Mouse (Mus musculus) CH12.LX (cell line): ENCODE results near the gene Atrnl1. TPM values are rescaled to one million over a fixed set of nuclear protein-coding genes. Genes with fewer than 3 reads are reported as not detected.

ENCODE experiments used
- DNase-seq: peaks from one replicate; pipeline ENCODE4 v3.0.0-alpha.2; 2013; ENCODE audit errors: extremely low read depth
- H3K27ac ChIP-seq: 2 replicates; pipeline ENCODE4 v1.5.1; 2012; ENCODE audit warnings: low read depth, mild to moderate bottlenecking, control low read depth, moderate library complexity; ENCODE audit not compliant: insufficient read depth
- H3K27me3 ChIP-seq: replicated peaks from 2 replicates; pipeline ENCODE3; 2012; ENCODE audit warnings: inconsistent platforms
- H3K36me3 ChIP-seq, 2 experiments: replicated peaks in 1 of 2; 2 replicates each; pipeline versions ENCODE3 to v1.6.1; 2012; ENCODE audit warnings: inconsistent platforms in 1 of 2, low read length in 1 of 2, mild to moderate bottlenecking in 1 of 2, mixed read lengths in 1 of 2, moderate library complexity in 1 of 2; ENCODE audit not compliant: control insufficient read depth in 1 of 2, insufficient read depth in 1 of 2
- H3K4me1 ChIP-seq, 2 experiments: 2 replicates each; pipeline ENCODE4 v1.6.1; 2012; ENCODE audit warnings: inconsistent platforms in 1 of 2, moderate library complexity in 1 of 2; ENCODE audit not compliant: insufficient read depth in 2 of 2, control insufficient read depth in 1 of 2
- H3K4me2 ChIP-seq: 2 replicates; pipeline ENCODE4 v1.6.1; 2012; ENCODE audit warnings: low read depth, mild to moderate bottlenecking, control low read depth; ENCODE audit not compliant: poor library complexity, insufficient read depth, severe bottlenecking
- H3K4me3 ChIP-seq, 3 experiments: fragments of 150-350 bp in 1 of 3; sonication (generic) in 1 of 3; replicated peaks in 1 of 3; 2 replicates each; pipeline versions ENCODE3 to v1.5.1; 2011 to 2012; ENCODE audit warnings: low read depth in 2 of 3, low read length in 2 of 3, mild to moderate bottlenecking in 2 of 3, moderate library complexity in 2 of 3, control low read depth in 1 of 3, improper control_type of control experiment in 1 of 3, inconsistent platforms in 1 of 3, mixed read lengths in 1 of 3; ENCODE audit not compliant: poor library complexity in 1 of 3
- H3K79me2 ChIP-seq: replicated peaks from 2 replicates; pipeline ENCODE4 v1.6.1; 2012; ENCODE audit warnings: mild to moderate bottlenecking, moderate library complexity; ENCODE audit not compliant: control insufficient read depth, poor library complexity, insufficient read depth, severe bottlenecking; ENCODE audit errors: extremely low read depth
- H3K9ac ChIP-seq: 2 replicates; pipeline ENCODE4 v1.6.1; 2012; ENCODE audit warnings: low read depth, mild to moderate bottlenecking, control low read depth, moderate library complexity; ENCODE audit not compliant: insufficient read depth
- H3K9me3 ChIP-seq: replicated peaks from 2 replicates; pipeline ENCODE3; 2012; ENCODE audit warnings: low read length, inconsistent platforms, mixed read lengths
- CHD1 ChIP-seq: IDR thresholded peaks from 2 replicates; pipeline ENCODE4 v1.6.1; 2012; ENCODE audit warnings: low read depth, low read length, improper control_type of control experiment, inconsistent platforms
- CHD2 ChIP-seq: IDR thresholded peaks from 2 replicates; pipeline ENCODE4 v1.6.1; 2011; ENCODE audit warnings: low read length, improper control_type of control experiment
- EP300 ChIP-seq: IDR thresholded peaks from 2 replicates; pipeline ENCODE4 v1.6.1; 2011; ENCODE audit warnings: low read length, improper control_type of control experiment
- ETS1 ChIP-seq: conservative IDR thresholded peaks from 2 replicates; pipeline ENCODE4 v1.6.1; 2012; ENCODE audit warnings: low read depth, mild to moderate bottlenecking, inconsistent platforms, low read length, improper control_type of control experiment, moderate library complexity
- GABPA ChIP-seq: IDR thresholded peaks from 2 replicates; pipeline ENCODE4 v1.6.1; 2012; ENCODE audit warnings: low read depth, low read length, improper control_type of control experiment, inconsistent platforms; ENCODE audit not compliant: insufficient replicate concordance
- IRF4 ChIP-seq: IDR thresholded peaks from 2 replicates; pipeline ENCODE4 v1.6.1; 2014; ENCODE audit warnings: low read depth, mild to moderate bottlenecking, inconsistent platforms, low read length, improper control_type of control experiment
- JUND ChIP-seq: conservative IDR thresholded peaks from 2 replicates; pipeline ENCODE4 v1.6.1; 2011; ENCODE audit warnings: low read depth, low read length, improper control_type of control experiment
- MAX ChIP-seq: IDR thresholded peaks from 2 replicates; pipeline ENCODE4 v1.6.1; 2011; ENCODE audit warnings: low read length, improper control_type of control experiment
- MAZ ChIP-seq: IDR thresholded peaks from 2 replicates; pipeline ENCODE4 v1.6.1; 2012; ENCODE audit warnings: low read depth, mild to moderate bottlenecking, inconsistent platforms, low read length, improper control_type of control experiment, moderate library complexity
- MEF2A ChIP-seq: IDR thresholded peaks from 2 replicates; pipeline ENCODE4 v1.6.1; 2014; ENCODE audit warnings: low read depth, mild to moderate bottlenecking, inconsistent platforms, low read length, improper control_type of control experiment, borderline replicate concordance
- MXI1 ChIP-seq: IDR thresholded peaks from 2 replicates; pipeline ENCODE4 v1.6.1; 2011; ENCODE audit warnings: mild to moderate bottlenecking, low read depth, low read length, improper control_type of control experiment
- NELFE ChIP-seq: IDR thresholded peaks from 2 replicates; pipeline ENCODE4 v1.6.1; 2011; ENCODE audit warnings: low read depth, low read length, improper control_type of control experiment
- NRF1 ChIP-seq: IDR thresholded peaks from 2 replicates; pipeline ENCODE4 v1.6.1; 2014; ENCODE audit warnings: low read depth, mild to moderate bottlenecking, inconsistent platforms, low read length, improper control_type of control experiment, moderate library complexity
- PAX5 ChIP-seq: IDR thresholded peaks from 2 replicates; pipeline ENCODE4 v1.6.1; 2012; ENCODE audit warnings: low read length, inconsistent platforms, mixed read lengths
- POLR2A ChIP-seq: IDR thresholded peaks from 2 replicates; pipeline ENCODE4 v1.6.1; 2011; ENCODE audit warnings: low read depth, mild to moderate bottlenecking, improper control_type of control experiment, low read length
- POLR2AphosphoS2 ChIP-seq: IDR thresholded peaks from 2 replicates; pipeline ENCODE4 v1.6.1; 2011; ENCODE audit warnings: low read depth, low read length, improper control_type of control experiment
- RAD21 ChIP-seq: IDR thresholded peaks from 2 replicates; pipeline ENCODE4 v1.6.1; 2011; ENCODE audit warnings: low read depth, mild to moderate bottlenecking, low read length, improper control_type of control experiment, moderate library complexity
- TBP ChIP-seq: conservative IDR thresholded peaks from 2 replicates; pipeline ENCODE4 v1.6.1; 2011; ENCODE audit warnings: low read depth, low read length, improper control_type of control experiment
- TCF12 ChIP-seq: IDR thresholded peaks from 2 replicates; pipeline ENCODE4 v1.6.1; 2014; ENCODE audit warnings: low read depth, mild to moderate bottlenecking, inconsistent platforms, low read length, improper control_type of control experiment
- USF1 ChIP-seq: IDR thresholded peaks from 2 replicates; pipeline ENCODE4 v1.6.1; 2014; ENCODE audit warnings: low read depth, mild to moderate bottlenecking, inconsistent platforms, low read length, improper control_type of control experiment
- ZKSCAN1 ChIP-seq: IDR thresholded peaks from 2 replicates; pipeline ENCODE4 v1.6.1; 2012; ENCODE audit warnings: low read depth, inconsistent platforms, low read length, improper control_type of control experiment, borderline replicate concordance
- ZNF384 ChIP-seq: IDR thresholded peaks from 2 replicates; pipeline ENCODE4 v1.6.1; 2012; ENCODE audit warnings: low read depth, low read length, improper control_type of control experiment, inconsistent platforms
- dilution Hi-C: fragments of 300-500 bp; cut with MboI; formaldehyde crosslinking; loops from 2 replicates; pipeline ENCODE4 v1.14.3; 2020; ENCODE audit warnings: low sequenced_read_pairs; ENCODE audit not compliant: extremely low pct_unique_long_range_greater_than_20kb, extremely low pct_ligation_motif_present
- in situ Hi-C: fragments of 300-500 bp; cut with MboI; formaldehyde crosslinking; loops from 3 replicates; pipeline ENCODE4 v1.14.3; 2019; ENCODE audit warnings: low sequenced_read_pairs, low pct_ligation_motif_present, low pct_unique_long_range_greater_than_20kb, mixed read lengths
- polyA plus RNA-seq: library from polyadenylated mRNA; unstranded; fragments of >175 nt; gene quantifications from 2 replicates; pipeline ENCODE4 v1.2.1, GENCODE M21; 2012; ENCODE audit warnings: low read depth; ENCODE audit not compliant: insufficient read length
- total RNA-seq, 2 experiments: library from RNA; depleted of rRNA; stranded (reverse); fragments of 300-350 nt in 1 of 2; fragments of >200 nt in 1 of 2; gene quantifications; 2 replicates each; pipeline ENCODE4 v1.2.3; 2012 to 2014

The Atrnl1 gene
- total and polyA plus RNA-seq, 3 experiments: 1.9 TPM

- dilution Hi-C loops: no loop called here
- peaks cover under 1% of the 10 kb centered on the region for H3K9me3 ChIP-seq
- H3K79me2 ChIP-seq: no peaks in the 10 kb centered on the region
- H3K27ac ChIP-seq: no peak overlapping the region
- TF ChIP-seq MXI1 (no peak), ZNF384 (no peak), MAX (no peak), RAD21 (no peak), MEF2A (no peak), EP300 (no peak), ETS1 (no peak), CHD2 (no peak), PAX5 (no peak), USF1 (no peak)
- no peak overlapping the region for H3K9ac ChIP-seq
- no peak overlapping the region for H3K4me2 ChIP-seq
- H3K4me1 ChIP-seq: peaks cover 0 to 8% of the 10 kb centered on the region in 2 experiments
- H3K4me3 ChIP-seq: no peak overlapping the region
- in situ Hi-C loops: no loop called here
- H3K36me3 ChIP-seq: no peaks in the 10 kb centered on the region
- no peak for DNase-seq
- H3K27me3 ChIP-seq: no peaks in the 10 kb centered on the region
Measured at GRCm38 (mm10) chr19:57942281-57942680, 331.4 kb downstream of the Atrnl1 start.

GRCm38 (mm10) chr19:57943308-57943707 lies 332.5 kb downstream of the Atrnl1 start:
- H3K9me3 ChIP-seq: peaks cover 8% of the 10 kb centered on the region
- no peak overlapping the region for H3K4me2 ChIP-seq
- in situ Hi-C loops: no loop called here
- H3K36me3 ChIP-seq: no peaks in the 10 kb centered on the region
- H3K27me3 ChIP-seq: no peaks in the 10 kb centered on the region
- TF ChIP-seq TBP (no peak), GABPA (no peak), MEF2A (no peak), IRF4 (no peak), JUND (no peak), NELFE (no peak), EP300 (no peak), POLR2A (no peak), ZKSCAN1 (no peak), PAX5 (no peak), TCF12 (no peak), POLR2AphosphoS2 (no peak), USF1 (no peak), CHD1 (no peak), MAZ (no peak), NRF1 (no peak)
- peaks cover 0 to 8% of the 10 kb centered on the region in 2 experiments; a peak in 3 of 4 replicates for H3K4me1 ChIP-seq
- dilution Hi-C loops: no loop called here
- no peak overlapping the region for H3K27ac ChIP-seq
- H3K79me2 ChIP-seq: no peaks in the 10 kb centered on the region
- no peak overlapping the region for H3K9ac ChIP-seq
- DNase-seq: no peak
- no peak overlapping the region for H3K4me3 ChIP-seq
